In the genomic region with DNA sequence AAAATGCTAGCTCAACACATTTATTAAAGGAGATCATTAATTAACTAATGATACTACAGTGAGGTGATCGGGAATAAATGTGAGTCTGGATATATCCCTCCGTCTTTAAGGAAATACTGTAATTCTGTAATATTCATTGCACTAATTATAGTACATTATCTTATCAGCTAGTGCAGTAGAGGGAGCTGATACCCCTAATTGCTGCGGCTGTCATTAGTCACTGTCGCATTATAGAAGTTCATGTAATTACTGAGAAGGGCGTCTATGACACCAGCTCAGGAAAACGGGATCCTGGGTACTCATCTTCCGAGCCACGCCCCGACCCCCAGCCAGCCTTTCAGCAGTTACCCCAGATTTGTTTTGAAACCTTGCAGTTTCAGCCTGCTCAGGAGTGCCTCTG, we compare ENCODE assay signal across 27 mouse cellular contexts.
DNase-seq lines count a peak whose midpoint lies in the region; ATAC-seq lines count a peak whose summit lies in the region.
"Had no signal": no experiment of that assay in that cellular context is flagged by ENCODE, and none has a peak within 500 bp of the region (broad histone marks: within the 10 kb centered on the region; RNA-seq: fewer than 3 reads in every experiment).

No protein-coding gene starts in this region.

- H3K27me3 ChIP-seq in hindbrain, embryonic 13.5 days, result no peaks in the 10 kb centered on the region
- no peaks in the 10 kb centered on the region for H3K27me3 ChIP-seq in hindbrain, embryonic 11.5 days (ENCODE audit: control insufficient read depth, insufficient read depth, low read length)
- no peaks in the 10 kb centered on the region for H3K27me3 ChIP-seq in neural tube, embryonic 13.5 days
- H3K27me3 ChIP-seq in forebrain, embryonic 15.5 days, result no peaks in the 10 kb centered on the region
- H3K27me3 ChIP-seq: embryonic facial prominence, embryonic 15.5 days; heart, embryonic 12.5 days; liver, embryonic 13.5 days had no signal

- H3K9me3 ChIP-seq in hindbrain, embryonic 13.5 days, result no peaks in the 10 kb centered on the region
- H3K9me3 ChIP-seq in hindbrain, embryonic 11.5 days (ENCODE audit: control insufficient read depth, low read length), result no peaks in the 10 kb centered on the region
- no peaks in the 10 kb centered on the region for H3K9me3 ChIP-seq in neural tube, embryonic 13.5 days
- H3K9me3 ChIP-seq in forebrain, embryonic 15.5 days, result no peaks in the 10 kb centered on the region
- H3K9me3 ChIP-seq: embryonic facial prominence, embryonic 10.5 days; embryonic facial prominence, embryonic 15.5 days; heart, embryonic 12.5 days; liver, embryonic 13.5 days had no signal

- no peak for DNase-seq in hindbrain, embryonic 11.5 days (ENCODE audit: low spot score)
- DNase-seq in neural tube, embryonic 10.5 days (ENCODE audit: extremely low spot score, low spot score), result no peak
- DNase-seq in urinary bladder, postnatal 4 days (ENCODE audit: low spot score in 2 of 2), result no peak
- DNase-seq in liver, result no peak
- DNase-seq: adrenal gland, postnatal 36 days; cerebellum, adult 18-20 months; cerebellum, postnatal 14 days; gastrocnemius, postnatal 25 days; heart, adult 18-20 months; heart, postnatal 4 days; kidney, adult 11 months; kidney, postnatal 14 days; left cerebral cortex, postnatal 4 days; liver, embryonic 13.5 days; lung, adult 18-20 months; lung, postnatal 10 days; midbrain, embryonic 14.5 days; thymus, adult 2 months; thymus, postnatal 36 days had no signal

- no peak overlapping the region for H3K4me2 ChIP-seq in hindbrain, embryonic 13.5 days
- H3K4me2 ChIP-seq in hindbrain, embryonic 11.5 days (replicated peaks; ENCODE audit: low read depth, low read length), result no peak overlapping the region
- no peak overlapping the region for H3K4me2 ChIP-seq in neural tube, embryonic 13.5 days
- H3K4me2 ChIP-seq in forebrain, embryonic 15.5 days (replicated peaks), result no peak overlapping the region
- H3K4me2 ChIP-seq: embryonic facial prominence, embryonic 15.5 days; heart, embryonic 12.5 days; liver, embryonic 13.5 days had no signal

- no peak overlapping the region for H3K4me3 ChIP-seq in hindbrain, embryonic 13.5 days
- no peak overlapping the region for H3K4me3 ChIP-seq in hindbrain, embryonic 11.5 days (ENCODE audit: low read depth, low read length)
- H3K4me3 ChIP-seq in neural tube, embryonic 13.5 days, result no peak overlapping the region
- H3K4me3 ChIP-seq in forebrain, embryonic 15.5 days, result no peak overlapping the region
- H3K4me3 ChIP-seq: embryonic facial prominence, embryonic 10.5 days; embryonic facial prominence, embryonic 15.5 days; heart, embryonic 12.5 days; liver, embryonic 13.5 days had no signal

- peaks cover 69% of the 10 kb centered on the region for H3K36me3 ChIP-seq in hindbrain, embryonic 13.5 days
- H3K36me3 ChIP-seq in hindbrain, embryonic 11.5 days (ENCODE audit: control insufficient read depth, insufficient read depth, low read length), result no peaks in the 10 kb centered on the region; the same call in 1 of the 2 replicates
- H3K36me3 ChIP-seq in neural tube, embryonic 13.5 days, result peaks cover 74% of the 10 kb centered on the region
- peaks cover 40% of the 10 kb centered on the region for H3K36me3 ChIP-seq in forebrain, embryonic 15.5 days
- H3K36me3 ChIP-seq: liver, embryonic 13.5 days had no signal

- peak; percentile 60 for ATAC-seq in hindbrain, embryonic 13.5 days (ENCODE audit: low FRiP score)
- ATAC-seq in hindbrain, embryonic 11.5 days (ENCODE audit: low FRiP score), result no peak
- peak; percentile 47 for ATAC-seq in neural tube, embryonic 13.5 days (ENCODE audit: low read depth)
- peak; percentile 60; the same call in 1 of the 2 replicates for ATAC-seq in forebrain, embryonic 15.5 days (replicated peaks)
- ATAC-seq: CD4-positive, CD25-positive, alpha-beta regulatory T cell, adult 4 months; inflammation-experienced regulatory T-cells, adult 6 months had no signal

- peak overlapping the region; percentile 3; the same call in 1 of the 2 replicates for H3K27ac ChIP-seq in hindbrain, embryonic 13.5 days
- H3K27ac ChIP-seq in hindbrain, embryonic 11.5 days (ENCODE audit: low read depth, low read length), result no peak overlapping the region
- H3K27ac ChIP-seq in neural tube, embryonic 13.5 days (replicated peaks), result no peak overlapping the region
- no peak overlapping the region for H3K27ac ChIP-seq in forebrain, embryonic 15.5 days (replicated peaks)
- H3K27ac ChIP-seq: embryonic facial prominence, embryonic 10.5 days; embryonic facial prominence, embryonic 15.5 days; liver, embryonic 13.5 days had no signal

- H3K4me1 ChIP-seq in hindbrain, embryonic 13.5 days (replicated peaks), result peaks cover 8% of the 10 kb centered on the region; the same call in 1 of the 2 replicates
- H3K4me1 ChIP-seq in hindbrain, embryonic 11.5 days (replicated peaks; ENCODE audit: control insufficient read depth, insufficient read depth, low read length), result no peaks in the 10 kb centered on the region
- peaks cover 8% of the 10 kb centered on the region for H3K4me1 ChIP-seq in neural tube, embryonic 13.5 days (replicated peaks)
- peaks cover 9% of the 10 kb centered on the region; the same call in 1 of the 2 replicates for H3K4me1 ChIP-seq in forebrain, embryonic 15.5 days
- H3K4me1 ChIP-seq: embryonic facial prominence, embryonic 10.5 days; embryonic facial prominence, embryonic 15.5 days; heart, embryonic 12.5 days; liver, embryonic 13.5 days had no signal

- WGBS in hindbrain, embryonic 13.5 days, result 66% methylated on average over 9 of the region's 9 CpGs
- WGBS in hindbrain, embryonic 11.5 days, result 88% methylated on average over 9 of the region's 9 CpGs
- 73% methylated on average over 9 of the region's 9 CpGs for WGBS in neural tube, embryonic 13.5 days
- 63% methylated on average over 9 of the region's 9 CpGs for WGBS in forebrain, embryonic 15.5 days

- no peak overlapping the region for H3K9ac ChIP-seq in hindbrain, embryonic 13.5 days
- no peak overlapping the region for H3K9ac ChIP-seq in hindbrain, embryonic 11.5 days (ENCODE audit: low read depth, low read length)
- no peak overlapping the region for H3K9ac ChIP-seq in neural tube, embryonic 13.5 days
- no peak overlapping the region for H3K9ac ChIP-seq in forebrain, embryonic 15.5 days (replicated peaks)
- H3K9ac ChIP-seq: embryonic facial prominence, embryonic 15.5 days; heart, embryonic 12.5 days; liver, embryonic 13.5 days had no signal
